Mouse (Mus musculus): ENCODE measurements at regions not wholly inside any gene's neighbourhood (a gene's known extent, or its start where the extent isn't known, plus 50 kb on each side); places are given as distances from the start of the nearest gene placed in this dataset.

DNA sequence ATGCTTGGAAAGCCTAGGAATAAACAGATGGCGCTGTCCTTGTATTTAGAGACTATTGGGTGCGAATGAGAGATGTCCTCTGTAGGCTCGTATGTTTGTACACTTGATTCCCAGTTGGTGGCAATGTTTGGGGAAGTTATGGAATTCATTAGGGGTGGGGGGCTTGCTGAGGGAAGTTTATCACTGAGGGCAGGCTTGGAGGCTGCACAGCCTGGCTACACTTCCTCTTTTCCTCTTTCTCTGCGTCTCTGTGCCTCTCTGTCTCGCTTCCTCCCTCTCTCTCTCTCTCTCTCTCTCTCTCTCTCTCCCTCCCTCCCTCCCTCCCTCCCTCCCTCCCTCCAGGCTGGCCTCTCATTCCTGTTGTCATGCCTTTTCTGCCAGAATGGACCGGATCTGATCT is 104.2 kb upstream of the Arid2 start:
- Histone ChIP-seq H3K36me3 (ENCODE audit: control insufficient read depth, insufficient read depth, low read length) (no peaks in the 10 kb centered on the region), H3K27me3 (ENCODE audit: control insufficient read depth, insufficient read depth, low read length) (no peaks in the 10 kb centered on the region), H3K4me3 (ENCODE audit: low read depth, low read length) (no peak overlapping the region), H3K4me1 (ENCODE audit: control insufficient read depth, insufficient read depth, low read length) (no peaks in the 10 kb centered on the region), H3K9ac (replicated peaks; ENCODE audit: low read depth, low read length) (no peak overlapping the region), H3K4me2 (ENCODE audit: low read depth, low read length) (no peak overlapping the region), H3K9me3 (ENCODE audit: control insufficient read depth, low read length) (no peaks in the 10 kb centered on the region), H3K27ac (ENCODE audit: low read depth, low read length) (no peak overlapping the region)
- 84% methylated on average over 6 of the region's 6 CpGs for WGBS
- ATAC-seq (ENCODE audit: low read depth), result no peak

DNA sequence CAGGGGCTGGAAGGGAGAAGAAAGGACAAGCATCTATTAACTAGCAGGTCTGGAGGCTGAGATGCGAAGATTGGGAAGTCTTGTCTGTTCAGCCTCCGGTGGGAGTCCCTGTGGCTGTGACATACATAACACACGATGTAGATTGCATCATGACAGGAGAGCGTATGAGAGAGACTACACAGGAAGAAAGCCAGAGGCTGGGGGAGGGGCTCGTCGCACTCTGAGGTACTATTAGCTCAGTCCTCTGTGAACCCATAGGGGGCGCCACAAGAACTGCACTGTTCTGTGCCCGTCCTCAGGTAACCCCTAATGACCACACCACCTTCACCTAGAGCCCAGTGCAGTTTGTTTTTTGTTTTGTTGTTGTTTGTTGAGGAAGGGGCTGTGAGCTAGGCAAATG is 102.7 kb upstream of the Arid2 start:
- no peak for ATAC-seq (ENCODE audit: low read depth)
- Histone ChIP-seq H3K4me2 (ENCODE audit: low read depth, low read length) (no peak overlapping the region), H3K4me1 (ENCODE audit: control insufficient read depth, insufficient read depth, low read length) (no peaks in the 10 kb centered on the region), H3K4me3 (ENCODE audit: low read depth, low read length) (no peak overlapping the region), H3K27me3 (ENCODE audit: control insufficient read depth, insufficient read depth, low read length) (no peaks in the 10 kb centered on the region), H3K36me3 (ENCODE audit: control insufficient read depth, insufficient read depth, low read length) (no peaks in the 10 kb centered on the region), H3K9me3 (ENCODE audit: control insufficient read depth, low read length) (no peaks in the 10 kb centered on the region), H3K9ac (replicated peaks; ENCODE audit: low read depth, low read length) (no peak overlapping the region), H3K27ac (ENCODE audit: low read depth, low read length) (no peak overlapping the region)
- 75% methylated on average over 8 of the region's 8 CpGs for WGBS

DNA sequence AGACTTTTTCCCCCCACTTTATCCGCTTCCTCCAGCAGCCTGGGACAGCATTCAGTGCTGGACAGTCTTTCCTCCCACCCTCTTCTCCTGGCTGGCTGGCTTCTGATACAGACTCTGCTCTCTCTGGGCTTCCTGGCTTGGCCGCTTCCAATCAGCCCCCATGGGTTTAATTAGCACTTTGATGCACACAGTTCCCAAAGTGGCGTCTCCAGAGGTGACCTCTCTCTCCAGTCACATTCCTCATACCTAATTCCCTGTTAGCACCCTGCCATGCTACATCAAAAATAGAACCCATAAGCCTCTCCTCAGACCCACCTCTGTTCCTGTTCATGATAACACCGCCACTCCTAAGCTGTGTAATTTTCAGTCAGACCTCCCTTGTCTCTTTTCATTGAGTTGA is 101.9 kb upstream of the Arid2 start:
- WGBS, result 47% methylated on average over 4 of the region's 4 CpGs

DNA sequence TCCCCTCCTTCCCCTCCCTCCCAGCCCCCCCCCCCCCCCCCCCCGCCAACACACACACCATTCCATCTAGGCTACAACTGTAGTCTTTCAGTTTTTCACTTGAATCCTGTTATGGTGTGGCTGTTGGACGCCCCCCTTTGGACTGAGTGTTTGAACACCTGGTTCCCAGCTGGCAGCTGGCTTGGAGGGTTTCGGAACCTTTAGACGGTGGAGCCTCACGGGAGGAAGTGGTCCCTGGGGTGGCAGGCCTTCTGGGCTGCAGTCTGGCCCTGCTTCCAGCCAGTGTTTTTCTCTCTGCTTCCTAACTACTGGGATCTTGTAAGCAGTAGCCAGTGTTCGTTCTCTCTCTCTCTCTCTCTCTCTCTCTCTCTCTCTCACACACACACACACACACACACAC is 101.4 kb upstream of the Arid2 start:
- 42% methylated on average over 5 of the region's 6 CpGs for WGBS
- H3K4me1 ChIP-seq (ENCODE audit: control insufficient read depth, insufficient read depth, low read length), result no peaks in the 10 kb centered on the region

More for the DNA sequence above, 101.9 kb upstream of the Arid2 start:
- Histone ChIP-seq H3K36me3 (ENCODE audit: control insufficient read depth, insufficient read depth, low read length) (no peaks in the 10 kb centered on the region), H3K4me1 (ENCODE audit: control insufficient read depth, insufficient read depth, low read length) (no peaks in the 10 kb centered on the region), H3K4me2 (ENCODE audit: low read depth, low read length) (no peak overlapping the region), H3K9ac (replicated peaks; ENCODE audit: low read depth, low read length) (no peak overlapping the region), H3K27ac (ENCODE audit: low read depth, low read length) (no peak overlapping the region), H3K27me3 (ENCODE audit: control insufficient read depth, insufficient read depth, low read length) (no peaks in the 10 kb centered on the region), H3K9me3 (ENCODE audit: control insufficient read depth, low read length) (no peaks in the 10 kb centered on the region), H3K4me3 (ENCODE audit: low read depth, low read length) (no peak overlapping the region)
- no peak for ATAC-seq (ENCODE audit: low read depth)

DNA sequence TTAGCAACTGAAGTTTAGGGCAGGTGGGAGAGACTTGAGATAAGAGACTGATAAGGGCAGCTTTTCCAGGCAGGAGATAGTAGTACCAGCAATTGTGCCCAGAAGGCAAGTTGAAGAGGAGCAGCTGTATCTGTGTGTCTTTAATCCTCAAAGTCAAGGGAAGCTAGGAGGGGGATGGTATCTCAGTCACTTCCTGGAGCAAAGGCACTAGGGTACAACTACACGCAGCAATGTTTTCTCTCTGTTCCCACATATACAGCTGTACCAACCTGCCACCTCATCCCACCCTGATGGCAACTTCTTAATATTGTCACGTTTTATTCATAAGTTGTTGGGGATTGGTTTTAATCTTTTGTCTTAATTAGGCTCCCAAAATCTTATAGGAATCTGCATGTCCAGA is 97.8 kb upstream of the Arid2 start:
- Histone ChIP-seq H3K4me2 (ENCODE audit: low read depth, low read length) (no peak overlapping the region), H3K27ac (ENCODE audit: low read depth, low read length) (no peak overlapping the region), H3K9ac (replicated peaks; ENCODE audit: low read depth, low read length) (no peak overlapping the region), H3K4me1 (ENCODE audit: control insufficient read depth, insufficient read depth, low read length) (no peaks in the 10 kb centered on the region), H3K4me3 (ENCODE audit: low read depth, low read length) (no peak overlapping the region), H3K27me3 (ENCODE audit: control insufficient read depth, insufficient read depth, low read length) (no peaks in the 10 kb centered on the region), H3K9me3 (ENCODE audit: control insufficient read depth, low read length) (no peaks in the 10 kb centered on the region), H3K36me3 (ENCODE audit: control insufficient read depth, insufficient read depth, low read length) (no peaks in the 10 kb centered on the region)
- no peak for ATAC-seq (ENCODE audit: low read depth)
- WGBS, result 88% methylated on average over 2 of the region's 2 CpGs

More for the DNA sequence above, 101.4 kb upstream of the Arid2 start:
- Histone ChIP-seq H3K4me3 (ENCODE audit: low read depth, low read length) (no peak overlapping the region), H3K9ac (replicated peaks; ENCODE audit: low read depth, low read length) (no peak overlapping the region), H3K36me3 (ENCODE audit: control insufficient read depth, insufficient read depth, low read length) (no peaks in the 10 kb centered on the region), H3K9me3 (ENCODE audit: control insufficient read depth, low read length) (no peaks in the 10 kb centered on the region), H3K4me2 (ENCODE audit: low read depth, low read length) (no peak overlapping the region), H3K27ac (ENCODE audit: low read depth, low read length) (no peak overlapping the region), H3K27me3 (ENCODE audit: control insufficient read depth, insufficient read depth, low read length) (no peaks in the 10 kb centered on the region)
- no peak for ATAC-seq (ENCODE audit: low read depth)

DNA sequence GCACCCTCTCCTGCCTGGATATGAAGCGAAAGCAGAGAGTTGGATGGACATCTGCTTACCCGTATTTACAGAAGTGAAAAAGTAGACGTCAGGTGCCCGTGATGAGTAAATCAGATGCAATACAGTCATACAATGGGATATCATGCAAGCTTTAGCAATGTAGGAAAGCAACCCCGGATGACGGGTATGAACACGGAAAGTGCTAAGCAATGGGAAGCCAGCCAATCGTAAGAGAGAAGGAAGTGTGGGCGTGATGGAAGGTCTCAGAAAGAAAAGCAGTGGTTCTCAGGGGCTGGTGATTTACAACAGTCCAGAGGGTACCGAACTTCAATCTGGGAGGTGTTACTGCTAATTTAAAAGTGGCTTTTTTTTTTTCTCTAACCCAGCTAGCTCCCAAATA is 89.9 kb upstream of the Arid2 start:
- WGBS, result 73% methylated on average over 10 of the region's 10 CpGs
- H3K9me3 ChIP-seq (ENCODE audit: control insufficient read depth, low read length), result no peaks in the 10 kb centered on the region
- H3K4me1 ChIP-seq (ENCODE audit: control insufficient read depth, insufficient read depth, low read length), result no peaks in the 10 kb centered on the region
- no peak overlapping the region for H3K4me3 ChIP-seq (ENCODE audit: low read depth, low read length)
- H3K9ac ChIP-seq (replicated peaks; ENCODE audit: low read depth, low read length), result no peak overlapping the region
- H3K4me2 ChIP-seq (ENCODE audit: low read depth, low read length), result no peak overlapping the region
- no peaks in the 10 kb centered on the region for H3K27me3 ChIP-seq (ENCODE audit: control insufficient read depth, insufficient read depth, low read length)
- no peak for ATAC-seq (ENCODE audit: low read depth)
- no peaks in the 10 kb centered on the region for H3K36me3 ChIP-seq (ENCODE audit: control insufficient read depth, insufficient read depth, low read length)
- H3K27ac ChIP-seq (ENCODE audit: low read depth, low read length), result no peak overlapping the region

DNA sequence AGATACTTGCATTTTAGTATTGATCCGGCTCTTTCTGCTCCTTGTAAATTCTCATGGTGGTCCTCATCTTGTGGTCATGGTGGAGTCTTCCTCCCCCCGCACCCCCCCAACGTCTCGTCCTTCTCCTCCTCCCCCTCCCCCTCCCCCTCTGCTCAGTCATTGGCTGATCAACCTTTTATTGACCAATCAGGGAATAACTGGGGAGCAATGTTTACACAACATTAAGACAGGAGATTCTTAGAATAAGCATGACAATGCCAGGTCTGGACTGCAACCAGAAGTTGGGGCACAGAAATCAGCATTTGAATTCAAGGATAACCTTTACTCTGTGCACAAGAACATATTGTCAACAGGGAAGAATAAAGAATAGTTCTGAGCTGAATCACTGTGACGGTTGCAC is 89.4 kb upstream of the Arid2 start:
- no peak for ATAC-seq (ENCODE audit: low read depth)
- no peak overlapping the region for H3K4me2 ChIP-seq (ENCODE audit: low read depth, low read length)

DNA sequence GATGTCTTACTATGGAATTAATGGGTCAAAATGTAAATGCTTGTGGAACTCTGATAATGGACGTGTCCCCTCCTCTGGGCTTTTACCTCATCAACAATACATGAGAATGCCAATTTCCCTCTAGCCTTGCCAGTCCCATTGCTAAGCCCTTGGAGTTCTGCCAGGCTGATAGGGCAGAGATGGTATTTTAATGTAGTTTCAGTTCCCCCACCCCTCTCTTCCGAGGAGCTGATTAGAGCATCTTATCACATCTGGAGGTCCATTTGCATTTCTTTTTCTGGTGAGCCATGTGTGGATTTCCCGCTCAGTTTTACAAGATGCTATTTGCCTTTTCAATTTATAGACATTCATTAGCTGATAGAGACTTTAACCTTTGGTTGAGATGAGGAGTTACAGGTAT is 86.0 kb upstream of the Arid2 start:
- H3K4me1 ChIP-seq (ENCODE audit: control insufficient read depth, insufficient read depth, low read length), result no peaks in the 10 kb centered on the region
- H3K4me2 ChIP-seq (ENCODE audit: low read depth, low read length), result no peak overlapping the region
- no peak overlapping the region for H3K27ac ChIP-seq (ENCODE audit: low read depth, low read length)
- H3K9me3 ChIP-seq (ENCODE audit: control insufficient read depth, low read length), result no peaks in the 10 kb centered on the region
- no peak overlapping the region for H3K4me3 ChIP-seq (ENCODE audit: low read depth, low read length)
- H3K9ac ChIP-seq (replicated peaks; ENCODE audit: low read depth, low read length), result no peak overlapping the region
- H3K27me3 ChIP-seq (ENCODE audit: control insufficient read depth, insufficient read depth, low read length), result no peaks in the 10 kb centered on the region
- ATAC-seq (ENCODE audit: low read depth), result no peak
- 46% methylated on average over 3 of the region's 3 CpGs for WGBS
- H3K36me3 ChIP-seq (ENCODE audit: control insufficient read depth, insufficient read depth, low read length), result no peaks in the 10 kb centered on the region

More for the DNA sequence above, 89.4 kb upstream of the Arid2 start:
- H3K36me3 ChIP-seq (ENCODE audit: control insufficient read depth, insufficient read depth, low read length), result no peaks in the 10 kb centered on the region
- no peak overlapping the region for H3K27ac ChIP-seq (ENCODE audit: low read depth, low read length)
- H3K9me3 ChIP-seq (ENCODE audit: control insufficient read depth, low read length), result no peaks in the 10 kb centered on the region
- H3K4me3 ChIP-seq (ENCODE audit: low read depth, low read length), result no peak overlapping the region
- H3K9ac ChIP-seq (replicated peaks; ENCODE audit: low read depth, low read length), result no peak overlapping the region
- no peaks in the 10 kb centered on the region for H3K4me1 ChIP-seq (ENCODE audit: control insufficient read depth, insufficient read depth, low read length)
- WGBS, result 42% methylated on average over 5 of the region's 5 CpGs
- no peaks in the 10 kb centered on the region for H3K27me3 ChIP-seq (ENCODE audit: control insufficient read depth, insufficient read depth, low read length)

DNA sequence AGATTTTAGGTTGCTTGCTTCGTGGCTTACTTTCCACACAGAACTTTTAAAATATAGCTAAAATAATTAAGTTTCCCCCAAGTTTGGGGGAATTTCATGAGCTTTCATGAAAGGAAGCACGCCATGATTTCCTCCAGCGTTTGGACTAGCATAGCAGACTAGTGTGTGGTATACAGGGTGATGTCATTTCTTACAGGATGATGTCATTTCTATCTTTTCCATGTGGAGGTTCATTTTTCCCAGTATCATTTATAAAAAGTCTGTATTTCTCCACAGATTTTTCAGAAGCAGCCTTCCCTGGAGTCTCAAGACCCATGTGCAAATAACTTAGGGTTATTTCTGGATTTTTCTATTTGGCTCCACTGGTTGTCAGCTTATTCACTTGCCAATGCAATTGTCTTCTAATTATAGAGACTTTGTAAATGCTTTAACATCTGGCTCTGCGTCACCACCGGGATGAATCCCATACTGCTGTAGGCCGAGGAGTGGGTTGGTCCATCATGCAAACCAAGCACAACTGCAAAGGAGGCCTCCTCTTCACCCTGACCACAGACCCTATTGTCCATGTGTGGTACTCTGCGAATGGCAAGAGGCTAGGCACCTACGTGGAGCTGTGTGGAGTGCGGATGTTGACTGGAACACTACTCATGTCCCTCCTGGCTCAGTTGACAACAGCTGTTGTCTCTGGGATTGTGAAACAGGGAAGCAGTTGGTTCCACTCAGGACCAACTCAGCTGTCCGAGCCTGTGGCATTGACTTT is 85.4 kb upstream of the Arid2 start:
- Histone ChIP-seq H3K4me3 (ENCODE audit: low read depth, low read length) (no peak overlapping the region), H3K36me3 (ENCODE audit: control insufficient read depth, insufficient read depth, low read length) (no peaks in the 10 kb centered on the region), H3K9me3 (ENCODE audit: control insufficient read depth, low read length) (no peaks in the 10 kb centered on the region), H3K4me1 (ENCODE audit: control insufficient read depth, insufficient read depth, low read length) (no peaks in the 10 kb centered on the region), H3K27me3 (ENCODE audit: control insufficient read depth, insufficient read depth, low read length) (no peaks in the 10 kb centered on the region), H3K4me2 (ENCODE audit: low read depth, low read length) (no peak overlapping the region), H3K27ac (ENCODE audit: low read depth, low read length) (no peak overlapping the region), H3K9ac (replicated peaks; ENCODE audit: low read depth, low read length) (no peak overlapping the region)
- no peak for ATAC-seq (ENCODE audit: low read depth)
- 93% methylated on average over 10 of the region's 10 CpGs for WGBS

Data from neural tube, embryonic 14.5 days (tissue).